Mouse (Mus musculus) liver, postnatal 0 days (tissue): ENCODE measurements around the gene Dnm3. TPM values are rescaled to one million over a fixed set of nuclear protein-coding genes. Genes with fewer than 3 reads are reported as not detected.

Source experiments
- ATAC-seq: fragments of 200-750 bp; cut with Nextera tagmentation; 2 replicates; pipeline ENCODE4 v1.8.0; 2017; ENCODE audit warnings: mild to moderate bottlenecking, moderate library complexity
- DNase-seq: peaks from one replicate; pipeline ENCODE4 v3.0.0-alpha.2; 2016
- H3K27ac ChIP-seq: fragments of 300-500 bp; sonication (generic); 2 replicates; pipeline ENCODE4 v1.5.1; 2014; ENCODE audit warnings: antibody characterized with exemption, moderate library complexity, mild to moderate bottlenecking, low read depth
- H3K27me3 ChIP-seq: fragments of 300-500 bp; sonication (generic); 2 replicates; pipeline ENCODE4 v1.6.1; 2014; ENCODE audit warnings: low read length, control low read depth, mixed read lengths; ENCODE audit not compliant: insufficient read depth
- H3K36me3 ChIP-seq: fragments of 300-500 bp; sonication (generic); replicated peaks from 2 replicates; pipeline ENCODE4 v1.6.1; 2014; ENCODE audit warnings: mild to moderate bottlenecking, control low read depth, low read length, moderate library complexity, mixed read lengths; ENCODE audit not compliant: insufficient read depth
- H3K4me1 ChIP-seq: fragments of 300-500 bp; sonication (generic); 2 replicates; pipeline ENCODE4 v1.6.1; 2014; ENCODE audit warnings: antibody characterized with exemption, mild to moderate bottlenecking, control low read depth; ENCODE audit not compliant: insufficient read depth
- H3K4me2 ChIP-seq: fragments of 300-500 bp; sonication (generic); 2 replicates; pipeline ENCODE4 v1.6.1; 2014; ENCODE audit warnings: low read depth, mild to moderate bottlenecking, low read length, moderate library complexity, mixed read lengths
- H3K4me3 ChIP-seq: fragments of 300-500 bp; sonication (generic); 2 replicates; pipeline ENCODE4 v1.5.1; 2014; ENCODE audit warnings: low read depth, low read length
- H3K9ac ChIP-seq: fragments of 300-500 bp; sonication (generic); replicated peaks from 2 replicates; pipeline ENCODE4 v1.6.1; 2014; ENCODE audit warnings: mild to moderate bottlenecking, moderate library complexity
- H3K9me3 ChIP-seq: fragments of 300-500 bp; sonication (generic); 2 replicates; pipeline ENCODE4 v1.6.1; 2016; ENCODE audit warnings: mild to moderate bottlenecking, control low read depth, low read length, mixed read lengths
- CTCF ChIP-seq: sonication (generic); IDR thresholded peaks from 2 replicates; pipeline ENCODE4 v1.5.1; 2016; ENCODE audit warnings: antibody characterized with exemption, low read depth
- EP300 ChIP-seq: IDR thresholded peaks from 2 replicates; pipeline ENCODE4 v1.6.1; 2016; ENCODE audit warnings: antibody characterized with exemption, low read depth, mild to moderate bottlenecking
- whole genome bisulfite sequencing: fragments of 180-500 bp; shearing (Covaris S2); extraction: QIAGEN DNeasy Blood & Tissue Kit; methylation state at CpG from one replicate; pipeline ENCODE4 v1.1.7; 2014; ENCODE audit not compliant: insufficient replicate concordance; 5-methylcytosine and 5-hydroxymethylcytosine counted together
- polyA plus RNA-seq: library from polyadenylated mRNA; unstranded; fragments of >200 nt; fragmentation: Nextera tagmentation; extraction: Ambion mirVana; gene quantifications from 2 replicates; pipeline ENCODE4 v1.2.1, GENCODE M21; 2015

Dnm3 gene
- polyA plus RNA-seq, 1 experiment from 2014 or later: 0.14 TPM

DNA sequence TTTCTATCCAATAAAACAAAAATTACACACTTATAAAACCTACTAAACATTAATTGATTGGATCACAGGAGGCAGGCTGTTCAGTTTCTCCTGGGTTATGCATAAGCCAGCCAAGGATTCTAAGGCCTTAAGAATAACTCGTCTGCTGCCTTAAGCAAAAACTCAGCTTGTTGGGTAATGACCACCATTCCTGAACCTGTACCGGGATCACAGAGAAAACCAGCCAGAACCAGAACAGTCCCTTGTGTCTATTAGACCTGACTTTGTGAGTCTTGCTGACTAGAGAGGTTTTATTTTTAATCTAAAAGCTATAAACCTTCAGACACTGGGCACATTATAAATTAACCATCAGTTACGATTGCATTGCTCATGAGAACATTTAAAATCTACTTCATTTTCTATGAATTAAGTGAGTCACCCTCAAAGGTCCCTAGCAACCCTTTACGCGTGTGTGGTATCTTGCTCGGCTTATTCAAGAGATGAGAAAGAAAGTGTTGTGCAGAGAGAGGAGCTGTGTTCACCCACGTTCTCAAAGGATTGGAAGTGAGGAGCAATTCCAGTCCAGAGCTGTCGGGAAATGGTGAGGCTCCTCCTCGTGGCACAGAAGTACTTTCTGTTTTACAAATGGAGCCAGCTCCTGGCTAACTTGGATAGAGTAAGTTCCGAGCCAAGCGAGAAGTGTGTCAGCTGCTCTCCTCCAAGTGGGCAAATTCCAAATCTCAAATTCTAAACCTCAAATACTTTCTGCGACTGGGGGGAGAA is 178.1 kb downstream of the Dnm3 start:
- Histone ChIP-seq H3K36me3 (no peaks in the 10 kb centered on the region), H3K9me3 (no peaks in the 10 kb centered on the region), H3K27me3 (no peaks in the 10 kb centered on the region), H3K27ac (no peak overlapping the region), H3K4me2 (no peak overlapping the region), H3K4me3 (no peak overlapping the region), H3K9ac (no peak overlapping the region), H3K4me1 (no peaks in the 10 kb centered on the region)
- DNase-seq (no peak), ATAC-seq (no peak)
- whole genome bisulfite sequencing: 80% methylated on average over 12 of the region's 12 CpGs
- no peak for TF ChIP-seq EP300
- TF ChIP-seq CTCF: no peak

DNA sequence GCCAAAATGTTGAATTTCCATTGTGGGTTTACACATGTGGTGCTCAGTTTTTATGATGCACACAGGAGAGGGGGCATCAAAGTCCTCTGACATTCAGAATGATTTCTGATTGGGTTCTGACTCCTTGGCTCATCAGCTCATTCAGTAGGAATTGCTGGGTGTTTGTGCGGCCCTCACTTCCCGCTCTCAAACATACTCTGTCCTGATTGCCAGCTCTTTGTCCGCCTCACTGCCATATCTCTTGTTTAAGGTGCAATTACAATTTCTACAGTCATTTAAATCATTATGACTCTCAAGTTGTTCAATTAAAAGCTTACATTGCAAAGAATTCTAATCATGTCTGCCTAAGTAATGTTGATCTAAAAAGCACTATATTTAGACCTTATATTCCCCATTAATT is 179.3 kb downstream of the Dnm3 start:
- no peaks in the 10 kb centered on the region for H3K36me3 ChIP-seq
- no peak overlapping the region for H3K4me2 ChIP-seq
- ATAC-seq: no peak
- no peak overlapping the region for H3K27ac ChIP-seq
- 78% methylated on average over 3 of the region's 3 CpGs for WGBS
- no peaks in the 10 kb centered on the region for H3K4me1 ChIP-seq
- no peak overlapping the region for H3K9ac ChIP-seq
- no peak overlapping the region for H3K4me3 ChIP-seq
- no peaks in the 10 kb centered on the region for H3K9me3 ChIP-seq
- TF ChIP-seq EP300: no peak
- DNase-seq: no peak
- H3K27me3 ChIP-seq: no peaks in the 10 kb centered on the region

DNA sequence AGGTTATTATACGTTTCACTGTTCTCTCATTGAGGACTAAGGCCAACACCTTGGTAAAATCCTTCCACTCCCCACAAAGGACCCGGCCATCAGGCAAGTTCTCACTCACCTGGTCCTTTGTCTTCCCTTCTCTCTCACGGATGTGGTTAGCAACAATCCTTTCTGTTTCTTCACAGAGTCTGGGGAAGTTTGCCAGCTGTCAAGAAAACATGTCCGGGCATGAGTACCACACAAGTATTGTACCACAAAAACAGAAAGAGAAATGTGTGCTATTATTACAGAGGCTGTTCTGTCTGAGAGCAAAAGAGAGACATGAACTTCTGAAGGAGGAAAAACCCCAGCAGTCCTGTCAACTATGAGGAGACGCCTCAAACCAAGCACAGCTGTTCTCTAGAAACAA is 182.4 kb downstream of the Dnm3 start:
- H3K9ac ChIP-seq: no peak overlapping the region
- no peaks in the 10 kb centered on the region for H3K9me3 ChIP-seq
- H3K27me3 ChIP-seq: no peaks in the 10 kb centered on the region
- no peak for ATAC-seq
- H3K4me2 ChIP-seq: no peak overlapping the region
- WGBS: 57% methylated on average over 5 of the region's 5 CpGs
- H3K4me1 ChIP-seq: no peaks in the 10 kb centered on the region
- H3K27ac ChIP-seq: no peak overlapping the region
- no peak overlapping the region for H3K4me3 ChIP-seq
- no peak for DNase-seq
- no peak for TF ChIP-seq CTCF
- H3K36me3 ChIP-seq: no peaks in the 10 kb centered on the region

DNA sequence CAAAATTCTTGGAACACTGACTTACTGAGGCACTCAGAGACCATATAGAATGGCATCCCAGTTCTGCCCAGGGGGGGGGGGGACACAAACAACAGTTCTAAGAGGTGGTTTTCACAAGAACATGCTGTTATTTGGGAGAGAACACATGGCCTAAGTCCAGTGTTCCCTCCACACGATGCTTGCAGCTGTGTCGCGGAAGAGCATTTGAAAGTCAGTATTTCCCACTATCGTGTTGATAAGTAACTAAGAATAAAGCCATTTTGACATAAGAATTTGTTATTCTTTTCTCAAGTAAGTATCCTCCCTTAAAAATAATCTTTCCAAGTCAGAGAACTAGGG is 183.3 kb downstream of the Dnm3 start:
- ATAC-seq (no peak), DNase-seq (no peak)
- TF ChIP-seq EP300 (no peak), CTCF (no peak)
- no peak overlapping the region for H3K4me2 ChIP-seq
- no peaks in the 10 kb centered on the region for H3K36me3 ChIP-seq
- no peak overlapping the region for H3K27ac ChIP-seq
- no peaks in the 10 kb centered on the region for H3K27me3 ChIP-seq
- 86% methylated on average over 4 of the region's 4 CpGs for WGBS
- H3K9ac ChIP-seq: no peak overlapping the region
- no peak overlapping the region for H3K4me3 ChIP-seq
- H3K9me3 ChIP-seq: no peaks in the 10 kb centered on the region
- H3K4me1 ChIP-seq: no peaks in the 10 kb centered on the region

DNA sequence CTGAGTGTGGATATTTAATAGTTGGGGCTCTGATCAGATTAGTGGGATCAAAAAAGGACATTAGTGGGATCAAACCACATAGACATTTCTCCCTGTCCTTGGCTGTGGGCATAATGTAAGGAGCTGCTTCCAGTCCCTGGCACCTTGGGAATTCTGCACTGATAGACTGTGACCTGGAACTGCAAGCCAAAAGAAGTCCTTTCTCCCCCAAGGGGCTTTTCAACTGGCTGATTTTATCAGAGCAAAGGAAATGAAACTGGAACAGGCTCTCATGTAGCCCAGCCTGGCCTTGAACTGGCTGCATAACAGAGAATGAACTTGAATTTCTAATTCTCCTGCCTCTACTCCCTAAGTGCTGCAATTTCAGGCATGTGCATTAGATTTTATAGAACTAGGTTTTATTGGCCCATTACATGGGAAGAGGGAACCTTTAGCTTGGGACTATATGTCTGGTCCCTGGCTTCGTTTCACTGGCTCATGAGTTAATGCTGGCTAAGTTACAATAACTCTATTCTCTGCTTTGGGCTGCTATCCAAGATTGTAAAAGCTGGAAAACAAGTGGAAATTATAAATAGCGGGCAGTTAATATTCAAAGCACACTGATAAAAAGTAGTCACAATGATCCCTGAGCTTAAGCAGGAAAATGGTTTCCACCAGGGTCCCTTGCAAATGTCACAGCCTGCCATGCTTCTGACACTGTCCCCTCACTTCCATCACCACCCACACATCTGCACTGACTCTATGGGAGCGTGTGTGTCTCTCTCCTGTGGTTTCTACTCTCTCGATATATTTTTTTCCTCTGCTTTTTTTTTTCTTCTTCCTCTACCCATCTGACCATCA is 183.9 kb downstream of the Dnm3 start:
- Histone ChIP-seq H3K4me2 (no peak overlapping the region), H3K36me3 (no peaks in the 10 kb centered on the region), H3K27me3 (no peaks in the 10 kb centered on the region), H3K9me3 (no peaks in the 10 kb centered on the region), H3K9ac (no peak overlapping the region), H3K4me3 (no peak overlapping the region), H3K4me1 (no peaks in the 10 kb centered on the region), H3K27ac (no peak overlapping the region)
- 67% methylated on average over 4 of the region's 4 CpGs for WGBS
- DNase-seq: no peak
- no peak for ATAC-seq
- no peak for TF ChIP-seq EP300
- TF ChIP-seq CTCF: no peak

DNA sequence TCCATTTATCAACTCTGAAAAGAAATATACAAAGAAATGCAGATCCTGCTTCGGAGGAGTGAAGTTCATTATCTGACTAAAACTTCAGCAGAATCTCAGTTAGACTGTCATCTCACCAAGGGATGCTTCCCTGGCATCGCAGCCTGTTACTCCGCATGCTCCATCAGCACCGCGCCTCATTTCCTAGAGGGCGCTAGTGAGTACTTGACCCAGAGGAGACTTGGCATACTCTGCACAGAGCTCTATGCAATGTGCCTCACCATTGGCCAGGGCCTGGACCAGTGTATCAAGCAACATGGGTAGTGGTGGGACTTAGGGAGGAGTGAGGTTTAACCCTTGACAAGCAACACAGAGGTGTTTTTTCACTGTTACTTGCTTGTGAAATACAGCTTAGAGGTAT is 190.9 kb downstream of the Dnm3 start:
- WGBS: 56% methylated on average over 6 of the region's 6 CpGs
- no peak overlapping the region for H3K4me3 ChIP-seq
- no peaks in the 10 kb centered on the region for H3K9me3 ChIP-seq
- H3K27me3 ChIP-seq: no peaks in the 10 kb centered on the region
- ATAC-seq (no peak; the same call in 1 of the 2 replicates), DNase-seq (peak; percentile 28)
- no peak overlapping the region for H3K27ac ChIP-seq
- TF ChIP-seq EP300 (no peak), CTCF (peak; percentile 52)
- H3K4me1 ChIP-seq: no peaks in the 10 kb centered on the region
- no peak overlapping the region for H3K9ac ChIP-seq
- H3K36me3 ChIP-seq: no peaks in the 10 kb centered on the region
- no peak overlapping the region for H3K4me2 ChIP-seq
